9 mouse cellular contexts compared by ENCODE assay signal in the genomic region with DNA sequence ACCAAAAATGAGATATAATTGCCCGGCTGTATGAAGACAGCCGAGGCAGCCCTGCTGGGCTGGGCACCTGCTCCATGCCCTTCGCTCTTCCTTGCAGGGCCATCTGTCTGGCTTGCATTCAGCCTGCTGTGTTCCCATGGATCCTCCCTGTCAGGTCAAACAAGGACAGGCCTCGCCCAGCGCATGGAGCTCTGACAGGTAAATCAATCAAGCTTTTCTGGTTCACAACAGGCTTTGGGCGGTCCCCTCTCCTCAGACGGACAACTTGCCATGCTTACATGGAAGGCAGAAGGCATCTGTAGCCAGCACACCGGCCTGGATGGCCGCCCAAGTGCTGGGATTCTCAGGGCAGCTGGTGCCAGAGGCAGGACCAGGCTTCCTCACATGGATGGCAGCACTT. TPM values are rescaled to one million over a fixed set of nuclear protein-coding genes. Genes with fewer than 3 reads are reported as not detected.
DNase-seq lines count a peak whose midpoint lies in the region; ATAC-seq lines count a peak whose summit lies in the region.
"Had no signal": no experiment of that assay in that cellular context is flagged by ENCODE, and none has a peak within 500 bp of the region (broad histone marks: within the 10 kb centered on the region; RNA-seq: fewer than 3 reads in every experiment).

No protein-coding gene starts in this region.

- intact Hi-C loops in heart, postnatal 10 days (cut with DNase I) = no loop called here
- intact Hi-C loops in left cerebral cortex, postnatal 36 days (cut with DNase I) = no loop called here

- H3K9me3 ChIP-seq in hindbrain, embryonic 10.5 days = peaks cover 7% of the 10 kb centered on the region
- no peaks in the 10 kb centered on the region for H3K9me3 ChIP-seq in neural tube, embryonic 13.5 days

- 60% methylated on average over 9 of the region's 9 CpGs for WGBS in hindbrain, embryonic 10.5 days
- 20% methylated on average over 9 of the region's 9 CpGs for WGBS in neural tube, embryonic 13.5 days

- H3K4me1 ChIP-seq in hindbrain, embryonic 10.5 days (replicated peaks) = peaks cover 4% of the 10 kb centered on the region; the same call in 1 of the 2 replicates
- peaks cover 10% of the 10 kb centered on the region; the same call in 1 of the 2 replicates for H3K4me1 ChIP-seq in neural tube, embryonic 13.5 days (replicated peaks)

- H3K27me3 ChIP-seq in hindbrain, embryonic 10.5 days (ENCODE audit: insufficient read depth, poor library complexity, severe bottlenecking) = no peaks in the 10 kb centered on the region; the same call in 1 of the 2 replicates
- H3K27me3 ChIP-seq in neural tube, embryonic 13.5 days = no peaks in the 10 kb centered on the region

- no peak overlapping the region for H3K4me2 ChIP-seq in neural tube, embryonic 13.5 days

- H3K36me3 ChIP-seq in hindbrain, embryonic 10.5 days = no peaks in the 10 kb centered on the region
- no peaks in the 10 kb centered on the region for H3K36me3 ChIP-seq in neural tube, embryonic 13.5 days

- peak; percentile 63 to 67 for DNase-seq in heart, postnatal 10 days
- no peak for DNase-seq in heart, adult 8-10 months (ENCODE audit: low spot score)
- peak; percentile 90 for DNase-seq in brain, adult 2 months (ENCODE audit: low read depth, low spot score)
- peak; percentile 43 for DNase-seq in hindbrain, embryonic 10.5 days (ENCODE audit: low spot score)
- DNase-seq in left cerebral cortex, postnatal 36 days (ENCODE audit: low spot score in 2 of 2) = no peak
- DNase-seq in layer of hippocampus, postnatal 36 days = no peak
- no peak for DNase-seq in right cerebral cortex, postnatal 25 days

- no peak overlapping the region for H3K4me3 ChIP-seq in hindbrain, embryonic 10.5 days
- no peak overlapping the region for H3K4me3 ChIP-seq in neural tube, embryonic 13.5 days

- H3K27ac ChIP-seq in hindbrain, embryonic 10.5 days = no peak overlapping the region
- H3K27ac ChIP-seq in neural tube, embryonic 13.5 days (replicated peaks) = 0 out of 2 replicates have a peak overlapping the region, but pooled peaks have one; percentile 14

- no peak overlapping the region for H3K9ac ChIP-seq in neural tube, embryonic 13.5 days

- peak; percentile 81 for ATAC-seq in neural tube, embryonic 13.5 days (ENCODE audit: low read depth)

RNA-seq across cellular contexts. Expression of gene Gm572, which starts 7.9 kb away (rescaled TPM):
- 1 to 10 TPM; 4.5 to 5.0 TPM for total RNA-seq in heart, postnatal 10 days (2021)
- 1 to 10 TPM; 5.2 to 8.4 (median 6.7) TPM for total RNA-seq in heart, adult 8-10 months (2022)
- not detected in 2 replicates for polyA plus RNA-seq in hindbrain, embryonic 10.5 days (2016; fragmentation: Nextera tagmentation; extraction: Ambion mirVana)
- not detected in 2 replicates for polyA plus RNA-seq in neural tube, embryonic 13.5 days (2015; fragmentation: Nextera tagmentation; extraction: Ambion mirVana)
- total RNA-seq in left cerebral cortex, postnatal 36 days (2021) = not detected
- total RNA-seq in layer of hippocampus, postnatal 36 days (2021) = not detected
- total RNA-seq: layer of hippocampus, postnatal 25 days had no signal

RNA-seq across cellular contexts. Expression of gene Tardbp, which starts 24.2 kb away (rescaled TPM):
- total RNA-seq in heart, postnatal 10 days (2021) = 100 to 1,000 TPM; 148 to 181 TPM
- total RNA-seq in heart, adult 8-10 months (2022) = 100 to 1,000 TPM; 108 to 133 (median 124) TPM
- 302 and 421 TPM in 2 replicates for polyA plus RNA-seq in hindbrain, embryonic 10.5 days (2016; fragmentation: Nextera tagmentation; extraction: Ambion mirVana)
- 223 and 264 TPM in 2 replicates for polyA plus RNA-seq in neural tube, embryonic 13.5 days (2015; fragmentation: Nextera tagmentation; extraction: Ambion mirVana)
- 100 to 1,000 TPM; 151 to 208 TPM for total RNA-seq in left cerebral cortex, postnatal 36 days (2021)
- total RNA-seq in layer of hippocampus, postnatal 36 days (2021) = 100 to 1,000 TPM; 218 to 224 TPM

RNA-seq across cellular contexts. Expression of gene Masp2, which starts 48.7 kb away (rescaled TPM):
- total RNA-seq in heart, postnatal 10 days (2021) = under 1 TPM; 0.29 to 0.30 TPM
- total RNA-seq in heart, adult 8-10 months (2022) = 1 to 10 TPM in 1 of 4 experiments, under 1 TPM in 3; 0.29 to 1.2 (median 0.33) TPM
- 0.09 TPM in 1 of 2 replicates, not detected in the other for polyA plus RNA-seq in hindbrain, embryonic 10.5 days (2016; fragmentation: Nextera tagmentation; extraction: Ambion mirVana)
- 0.58 and 1.1 TPM in 2 replicates for polyA plus RNA-seq in neural tube, embryonic 13.5 days (2015; fragmentation: Nextera tagmentation; extraction: Ambion mirVana)
- total RNA-seq in left cerebral cortex, postnatal 36 days (2021) = 1 to 10 TPM; 1.5 to 5.5 TPM
- 1 to 10 TPM; 3.2 to 4.1 TPM for total RNA-seq in layer of hippocampus, postnatal 36 days (2021)

RNA-seq across cellular contexts. Expression of gene Srm, which starts 59.7 kb away (rescaled TPM):
- total RNA-seq in heart, postnatal 10 days (2021) = 10 to 100 TPM; 25.4 to 26.8 TPM
- 10 to 100 TPM; 16.1 to 19.6 (median 17.7) TPM for total RNA-seq in heart, adult 8-10 months (2022)
- 190 and 218 TPM in 2 replicates for polyA plus RNA-seq in hindbrain, embryonic 10.5 days (2016; fragmentation: Nextera tagmentation; extraction: Ambion mirVana)
- 159 and 160 TPM in 2 replicates for polyA plus RNA-seq in neural tube, embryonic 13.5 days (2015; fragmentation: Nextera tagmentation; extraction: Ambion mirVana)
- total RNA-seq in left cerebral cortex, postnatal 36 days (2021) = 10 to 100 TPM; 73.4 to 79.1 TPM
- 10 to 100 TPM; 68.4 to 70.0 TPM for total RNA-seq in layer of hippocampus, postnatal 36 days (2021)

Comparison
In these comparisons a context has a peak if more than half of its experiments do, and no peak if none do; other contexts are left out.
1. DNase-seq: peak in heart, postnatal 10 days (2 of 2), brain, adult 2 months (single experiment) and hindbrain, embryonic 10.5 days (single experiment); none in heart, adult 8-10 months (single experiment), left cerebral cortex, postnatal 36 days (0 of 2), layer of hippocampus, postnatal 36 days (0 of 2) and right cerebral cortex, postnatal 25 days (single experiment).
2. RNA of gene Gm572, which starts 7.9 kb away (total RNA-seq): 5.2 to 8.4 TPM in heart, adult 8-10 months and 4.5 to 5.0 TPM in heart, postnatal 10 days; not detected in left cerebral cortex, postnatal 36 days and not detected in layer of hippocampus, postnatal 36 days; every median in the first group is over 4 times any median in the second.